14 mouse cellular contexts compared by ENCODE assay signal in genomic region chr1:47448070-47448469, GRCm38 (mm10).
"Had no signal": no experiment of that assay in that cellular context is flagged by ENCODE, and none has a peak within 500 bp of the region (broad histone marks: within the 10 kb centered on the region; RNA-seq: fewer than 3 reads in every experiment).

No protein-coding gene starts in this region.

- ATAC-seq: lung, postnatal 0 days had no signal

- H3K4me1 ChIP-seq: kidney, embryonic 15.5 days; limb, embryonic 10.5 days; liver, embryonic 15.5 days; stomach, embryonic 15.5 days had no signal

- H3K4me2 ChIP-seq: kidney, embryonic 15.5 days; liver, embryonic 11.5 days; liver, embryonic 15.5 days; stomach, embryonic 15.5 days had no signal

- DNase-seq: kidney, adult 2 months; kidney, postnatal 14 days; lung, adult 2 months; lung, postnatal 36 days; right cerebral cortex, postnatal 14 days; thymus, adult 2 months; thymus, postnatal 25 days had no signal

- H3K9me3 ChIP-seq: kidney, embryonic 15.5 days; limb, embryonic 10.5 days; liver, embryonic 15.5 days; stomach, embryonic 15.5 days had no signal

- H3K27ac ChIP-seq: kidney, embryonic 15.5 days; left cerebral cortex, adult 2 months; limb, embryonic 10.5 days; liver, embryonic 15.5 days; stomach, embryonic 15.5 days had no signal

- H3K36me3 ChIP-seq: kidney, embryonic 15.5 days; limb, embryonic 10.5 days; liver, embryonic 15.5 days; stomach, embryonic 15.5 days had no signal

- H3K4me3 ChIP-seq: kidney, embryonic 15.5 days; left cerebral cortex, adult 2 months; limb, embryonic 10.5 days; liver, embryonic 15.5 days; stomach, embryonic 15.5 days had no signal

- H3K27me3 ChIP-seq: kidney, embryonic 15.5 days; liver, embryonic 15.5 days; stomach, embryonic 15.5 days had no signal

- H3K9ac ChIP-seq: kidney, embryonic 15.5 days; liver, embryonic 15.5 days; stomach, embryonic 15.5 days had no signal
